Mouse (Mus musculus) E14TG2a.4 (cell line): ENCODE results near the gene Slx1b.
A peak's percentile ranks its signal among the peaks of the same experiment; 100 is the strongest.

Source experiments
- CTCF ChIP-seq: conservative IDR thresholded peaks from 2 replicates; pipeline ENCODE4 v1.5.1; 2014; ENCODE audit warnings: low read length
- NANOG ChIP-seq: IDR thresholded peaks from 2 replicates; pipeline ENCODE4 v1.6.1; 2014; ENCODE audit warnings: borderline replicate concordance, low read length, mixed read lengths
- POU5F1 ChIP-seq: IDR thresholded peaks from 2 replicates; pipeline ENCODE4 v1.6.1; 2014; ENCODE audit warnings: low read length, borderline replicate concordance

DNA sequence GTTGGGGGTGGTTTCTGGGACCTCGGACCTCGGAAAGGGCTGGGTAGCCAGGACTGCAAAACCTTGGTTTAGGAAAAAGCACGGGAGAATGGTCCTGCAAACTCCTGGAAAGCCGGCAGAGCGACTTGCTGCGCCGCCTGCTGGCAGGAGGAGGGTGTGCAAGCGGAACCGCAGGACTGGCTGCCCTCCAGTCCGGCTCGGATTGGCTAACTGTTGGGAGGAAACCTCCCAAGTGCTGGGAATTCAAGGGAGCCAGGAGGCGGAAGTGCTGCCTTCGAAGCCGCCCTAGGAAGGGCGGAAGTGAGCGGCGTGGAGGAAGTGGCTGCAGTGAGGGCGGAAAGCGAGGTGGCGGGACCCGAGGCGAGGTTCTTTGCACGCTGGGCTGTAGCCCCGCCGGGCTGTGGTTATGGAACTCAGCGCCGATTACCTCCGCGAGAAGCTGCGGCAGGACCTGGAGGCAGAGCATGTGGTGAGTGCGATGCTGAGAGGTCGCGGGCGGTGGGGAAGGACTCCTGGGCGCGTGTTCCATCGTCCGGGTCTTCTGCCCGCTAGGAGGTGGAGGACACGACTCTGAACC, at the start of gene Slx1b:
- TF ChIP-seq CTCF = peak; percentile 98
- TF ChIP-seq NANOG = no peak
- TF ChIP-seq POU5F1 = no peak
